Mouse (Mus musculus) kidney, postnatal 0 days (tissue): ENCODE results near the gene Macrod1. TPM values are rescaled to one million over a fixed set of nuclear protein-coding genes. Genes with fewer than 3 reads are reported as not detected.
A peak's percentile ranks its signal among the peaks of the same experiment; 100 is the strongest.

Experiments
- ATAC-seq: fragments of 200-750 bp; cut with Nextera tagmentation; replicated peaks from 2 replicates; pipeline ENCODE4 v1.8.0; 2017; ENCODE audit warnings: low read depth, moderate number of reproducible peaks, moderate TSS enrichment, moderate library complexity; ENCODE audit not compliant: low FRiP score
- DNase-seq: peaks from one replicate; pipeline ENCODE4 v3.0.0-alpha.2; 2016; ENCODE audit warnings: low spot score
- H3K27ac ChIP-seq: fragments of 300-500 bp; sonication (generic); 2 replicates; pipeline ENCODE4 v1.5.1; 2014; ENCODE audit warnings: mild to moderate bottlenecking
- H3K27me3 ChIP-seq: fragments of 300-500 bp; sonication (generic); 2 replicates; pipeline ENCODE4 v1.6.1; 2014; ENCODE audit warnings: low read length, mixed read lengths; ENCODE audit not compliant: insufficient read depth
- H3K36me3 ChIP-seq: fragments of 300-500 bp; sonication (generic); 2 replicates; pipeline ENCODE4 v1.6.1; 2014; ENCODE audit warnings: low read length, mixed read lengths; ENCODE audit not compliant: insufficient read depth
- H3K4me1 ChIP-seq: fragments of 300-500 bp; sonication (generic); replicated peaks from 2 replicates; pipeline ENCODE4 v1.6.1; 2014; ENCODE audit warnings: antibody characterized with exemption, low read length, mixed read lengths; ENCODE audit not compliant: insufficient read depth
- H3K4me2 ChIP-seq: fragments of 300-500 bp; sonication (generic); 2 replicates; pipeline ENCODE4 v1.6.1; 2014; ENCODE audit warnings: mild to moderate bottlenecking, low read length, moderate library complexity, mixed read lengths
- H3K4me3 ChIP-seq: fragments of 300-500 bp; sonication (generic); replicated peaks from 2 replicates; pipeline ENCODE4 v1.5.1; 2014; ENCODE audit warnings: low read depth, low read length
- H3K9ac ChIP-seq: fragments of 300-500 bp; sonication (generic); 2 replicates; pipeline ENCODE4 v1.6.1; 2014; ENCODE audit warnings: low read depth, low read length
- H3K9me3 ChIP-seq: fragments of 300-500 bp; sonication (generic); replicated peaks from 2 replicates; pipeline ENCODE4 v1.6.1; 2016; ENCODE audit warnings: low read length, inconsistent platforms, mixed read lengths
- CTCF ChIP-seq: IDR thresholded peaks from 2 replicates; pipeline ENCODE4 v1.5.1; 2016; ENCODE audit warnings: antibody characterized with exemption, low read depth, mild to moderate bottlenecking, moderate library complexity
- WGBS: fragments of 180-500 bp; shearing (Covaris S2); extraction: QIAGEN DNeasy Blood & Tissue Kit; methylation state at CpG from one replicate; pipeline ENCODE4 v1.1.7; 2014; 5-methylcytosine and 5-hydroxymethylcytosine counted together
- polyA plus RNA-seq: library from polyadenylated mRNA; unstranded; fragments of >200 nt; fragmentation: Nextera tagmentation; extraction: Ambion mirVana; gene quantifications from 2 replicates; pipeline ENCODE4 v1.2.1, GENCODE M21; 2015

Gene Macrod1
- 28.0 and 35.5 TPM in 2 replicates for polyA plus RNA-seq

- peak within 1 kb of the TSS; percentile 99 for H3K4me2 ChIP-seq
- H3K9ac ChIP-seq, result peak within 1 kb of the TSS; percentile 63
- peak within 1 kb of the TSS; percentile 65 for H3K27ac ChIP-seq
- H3K9me3 ChIP-seq, result no peaks in the 10 kb centered on the region
- DNase-seq, result peak; percentile 57
- H3K4me3 ChIP-seq, result peak within 1 kb of the TSS; percentile 60
- H3K27me3 ChIP-seq, result no peaks in the 10 kb centered on the region
- no peaks in the 10 kb centered on the region for H3K36me3 ChIP-seq
- no peak for TF ChIP-seq CTCF
- ATAC-seq, result peak; percentile 72
- peaks cover 15% of the 10 kb centered on the region; the same call in 1 of the 2 replicates for H3K4me1 ChIP-seq
- 1% methylated on average over 72 of the region's 72 CpGs for WGBS
Measured at GRCm38 (mm10) chr19:7056248-7057087, at the start of gene Macrod1. Gene Macrod1 (plus strand): TSS chr19:7056810.

DNA sequence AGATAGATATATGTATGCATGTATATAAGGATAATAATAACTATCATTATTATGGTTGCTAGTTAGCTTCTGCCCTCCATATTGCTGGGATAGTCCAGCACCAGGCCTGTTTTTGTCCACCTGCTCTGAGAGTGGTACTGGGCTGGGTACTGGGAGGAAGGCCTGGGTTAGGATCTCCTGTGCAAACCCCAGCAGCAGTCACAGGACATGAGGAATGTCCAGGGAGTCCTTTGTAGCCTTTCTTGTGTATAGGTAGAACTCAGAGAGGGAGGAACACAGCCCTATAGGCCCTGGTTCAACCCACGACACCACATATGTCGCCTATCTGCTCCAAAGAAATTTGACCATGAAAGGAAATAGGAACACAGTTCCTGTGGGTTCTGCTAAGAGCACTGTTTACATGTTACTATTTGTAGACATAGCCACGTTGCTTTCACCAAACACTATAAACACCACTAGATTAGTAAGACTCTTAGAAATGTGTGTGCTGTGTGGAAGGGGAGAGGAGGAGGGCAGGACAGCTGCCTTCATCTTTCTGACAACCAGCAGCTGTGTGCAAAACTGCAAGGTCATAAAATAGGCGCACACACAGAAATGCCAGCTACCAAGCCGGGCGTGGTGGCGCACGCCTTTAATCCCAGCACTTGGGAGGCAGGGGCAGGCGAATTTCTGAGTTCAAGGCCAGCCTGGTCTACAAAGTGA lies 49.6 kb upstream of the Macrod1 start:
- no peak for ATAC-seq
- 0 out of 2 replicates have a peak overlapping the region, but pooled peaks have one; percentile 5 for H3K27ac ChIP-seq

GRCm38 (mm10) chr19:7012426-7012825 lies 44.2 kb upstream of the Macrod1 start:
- no peak for DNase-seq
- Histone ChIP-seq H3K4me2 (no peak overlapping the region), H3K36me3 (no peaks in the 10 kb centered on the region), H3K9me3 (no peaks in the 10 kb centered on the region), H3K9ac (no peak overlapping the region), H3K27ac (no peak overlapping the region), H3K27me3 (no peaks in the 10 kb centered on the region), H3K4me3 (no peak overlapping the region), H3K4me1 (no peaks in the 10 kb centered on the region)
- WGBS, result 63% methylated on average over 4 of the region's 4 CpGs
- ATAC-seq, result no peak
- TF ChIP-seq CTCF, result no peak

More for the DNA sequence above, 49.6 kb upstream of the Macrod1 start:
- TF ChIP-seq CTCF, result no peak
- Histone ChIP-seq H3K4me2 (no peak overlapping the region), H3K27me3 (no peaks in the 10 kb centered on the region), H3K4me1 (no peaks in the 10 kb centered on the region), H3K9ac (no peak overlapping the region), H3K36me3 (no peaks in the 10 kb centered on the region), H3K4me3 (no peak overlapping the region), H3K9me3 (no peaks in the 10 kb centered on the region)
- WGBS, result 68% methylated on average over 9 of the region's 9 CpGs
- no peak for DNase-seq

GRCm38 (mm10) chr19:7013984-7014383 lies 42.6 kb upstream of the Macrod1 start:
- Histone ChIP-seq H3K36me3 (no peaks in the 10 kb centered on the region), H3K4me3 (no peak overlapping the region), H3K9ac (no peak overlapping the region), H3K27ac (no peak overlapping the region), H3K4me1 (no peaks in the 10 kb centered on the region), H3K4me2 (no peak overlapping the region), H3K27me3 (no peaks in the 10 kb centered on the region), H3K9me3 (no peaks in the 10 kb centered on the region)
- no peak for ATAC-seq
- 83% methylated on average over 9 of the region's 9 CpGs for WGBS
- no peak for DNase-seq
- no peak for TF ChIP-seq CTCF

DNA sequence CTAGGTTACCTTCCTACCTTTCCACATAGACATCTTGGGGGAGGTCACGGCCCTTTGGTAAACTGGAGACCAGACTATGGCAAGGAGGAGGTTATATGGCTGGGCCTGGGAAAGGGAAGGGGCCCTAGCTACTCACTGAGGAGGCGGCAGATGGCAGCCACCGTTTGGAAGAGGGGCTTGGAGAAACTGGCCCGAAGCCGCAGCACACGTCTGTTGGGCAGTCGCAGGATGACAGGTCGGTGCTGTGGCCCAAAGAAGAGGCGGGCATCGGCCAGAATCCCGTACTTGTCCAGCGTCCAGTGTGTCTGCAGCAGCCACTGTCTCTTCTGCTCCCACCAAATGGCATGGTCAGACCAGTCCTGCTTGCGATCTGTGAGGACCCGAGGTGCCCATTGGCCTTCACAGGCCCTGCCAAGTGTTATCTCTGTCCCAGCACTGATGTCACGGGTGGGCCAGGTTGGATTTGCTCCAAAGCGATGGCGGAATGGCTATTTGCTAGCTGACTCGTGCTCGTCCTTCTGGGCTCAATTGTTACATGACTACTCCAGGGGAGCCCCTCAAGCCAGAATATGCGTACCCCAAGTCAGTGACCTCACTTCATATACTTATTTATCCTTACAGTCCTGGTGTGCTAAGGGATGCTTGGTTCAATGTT lies 42.0 kb upstream of the Macrod1 start:
- WGBS, result 87% methylated on average over 20 of the region's 20 CpGs
- Histone ChIP-seq H3K9me3 (no peaks in the 10 kb centered on the region), H3K27me3 (no peaks in the 10 kb centered on the region), H3K4me2 (no peak overlapping the region), H3K4me3 (no peak overlapping the region), H3K9ac (no peak overlapping the region), H3K4me1 (no peaks in the 10 kb centered on the region), H3K27ac (no peak overlapping the region), H3K36me3 (0 out of 2 replicates have a peak, but pooled peaks cover 2% of the 10 kb centered on the region)
- no peak for TF ChIP-seq CTCF
- DNase-seq (no peak), ATAC-seq (no peak)
